Mouse (Mus musculus): Measurements from ENCODE around the gene Smug1. TPM values are rescaled to one million over a fixed set of nuclear protein-coding genes. Genes with fewer than 3 reads are reported as not detected.

The Smug1 gene
- polyA plus RNA-seq, 1 experiment from 2014 or later: 12.2 TPM

DNA sequence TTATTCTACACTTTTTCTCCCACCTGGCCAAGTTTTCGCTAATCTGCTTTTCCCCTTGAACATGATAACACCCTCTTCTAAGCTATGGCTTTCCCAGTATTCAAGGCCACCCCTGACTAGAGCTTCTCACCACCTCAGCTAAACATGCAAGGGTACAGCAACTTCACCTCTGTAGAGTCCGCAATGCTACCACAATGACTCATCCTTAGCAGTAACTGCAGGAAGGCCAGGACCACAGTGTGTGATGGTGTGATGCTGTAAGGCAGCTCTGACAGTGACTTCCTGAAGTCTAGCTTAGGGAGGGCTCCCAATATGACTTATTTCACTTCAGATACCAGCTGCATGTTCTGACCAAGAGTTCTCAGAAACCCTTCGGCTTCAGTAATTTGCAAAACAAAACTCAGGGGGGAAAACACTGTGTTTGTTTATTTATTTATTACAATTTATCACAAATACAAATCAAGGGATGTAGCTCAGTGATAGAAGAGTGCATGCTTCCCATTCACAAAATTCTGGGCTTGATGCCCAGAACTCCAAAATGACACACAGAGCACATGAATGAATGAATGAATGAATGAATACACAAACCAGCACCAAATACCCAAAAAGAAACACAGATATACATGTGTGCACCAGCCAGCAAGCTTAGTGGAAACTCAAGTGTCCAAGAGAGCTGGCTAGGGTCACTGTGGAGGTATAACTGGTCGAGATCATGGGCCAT is 13.8 kb downstream of the Smug1 start:
- DNase-seq (ENCODE audit: low spot score): no peak
- Histone ChIP-seq H3K4me3 (ENCODE audit: low read depth, low read length) (no peak overlapping the region), H3K36me3 (ENCODE audit: insufficient read depth, low read length) (peaks cover 4% of the 10 kb centered on the region; the same call in 1 of the 2 replicates), H3K27ac (ENCODE audit: low read length) (no peak overlapping the region), H3K4me2 (replicated peaks; ENCODE audit: low read depth, low read length) (no peak overlapping the region), H3K4me1 (ENCODE audit: insufficient read depth, low read depth, low read length) (no peaks in the 10 kb centered on the region), H3K27me3 (replicated peaks; ENCODE audit: insufficient read depth, low read length) (peaks cover 2% of the 10 kb centered on the region), H3K9me3 (ENCODE audit: low read length) (no peaks in the 10 kb centered on the region), H3K9ac (replicated peaks; ENCODE audit: low read depth) (no peak overlapping the region)
- TF ChIP-seq CTCF (IDR thresholded peaks at IDR 0.05): no peak
- TF ChIP-seq EP300 (IDR thresholded peaks at IDR 0.05): no peak
- no peak for ATAC-seq
- WGBS: 73% methylated on average over 4 of the region's 4 CpGs

DNA sequence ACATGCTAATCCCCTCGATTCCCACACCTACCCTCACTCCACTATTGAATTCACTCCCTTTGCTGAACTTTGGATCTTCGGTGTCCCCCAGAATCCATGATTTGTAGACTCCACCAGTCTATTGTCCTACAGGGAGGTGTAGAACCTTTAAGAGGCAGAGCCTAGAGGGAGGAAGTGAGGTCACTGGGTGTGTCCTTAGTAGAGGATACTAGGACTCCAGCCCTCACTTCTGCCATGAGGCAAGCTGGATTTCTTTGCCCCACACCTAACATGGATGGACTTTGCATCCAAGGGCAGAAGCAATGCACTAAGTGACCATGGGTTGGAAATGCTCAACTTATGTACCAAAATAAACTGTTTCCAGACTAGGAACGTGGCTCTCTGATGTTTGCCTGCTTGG is 14.5 kb downstream of the Smug1 start:
- WGBS: 83% methylated on average over 3 of the region's 3 CpGs
- H3K27me3 ChIP-seq (replicated peaks; ENCODE audit: insufficient read depth, low read length): peaks cover 9% of the 10 kb centered on the region
- no peak for DNase-seq (ENCODE audit: low spot score)
- H3K4me2 ChIP-seq (replicated peaks; ENCODE audit: low read depth, low read length): no peak overlapping the region
- H3K4me1 ChIP-seq (ENCODE audit: insufficient read depth, low read depth, low read length): no peaks in the 10 kb centered on the region
- no peak overlapping the region for H3K27ac ChIP-seq (ENCODE audit: low read length)
- no peaks in the 10 kb centered on the region for H3K9me3 ChIP-seq (ENCODE audit: low read length)
- TF ChIP-seq EP300 (IDR thresholded peaks at IDR 0.05) (no peak), CTCF (IDR thresholded peaks at IDR 0.05) (no peak)
- H3K36me3 ChIP-seq (ENCODE audit: insufficient read depth, low read length): peaks cover 4% of the 10 kb centered on the region; the same call in 1 of the 2 replicates
- H3K9ac ChIP-seq (replicated peaks; ENCODE audit: low read depth): no peak overlapping the region
- H3K4me3 ChIP-seq (ENCODE audit: low read depth, low read length): no peak overlapping the region
- peak; percentile 35; the same call in 1 of the 2 replicates for ATAC-seq

DNA sequence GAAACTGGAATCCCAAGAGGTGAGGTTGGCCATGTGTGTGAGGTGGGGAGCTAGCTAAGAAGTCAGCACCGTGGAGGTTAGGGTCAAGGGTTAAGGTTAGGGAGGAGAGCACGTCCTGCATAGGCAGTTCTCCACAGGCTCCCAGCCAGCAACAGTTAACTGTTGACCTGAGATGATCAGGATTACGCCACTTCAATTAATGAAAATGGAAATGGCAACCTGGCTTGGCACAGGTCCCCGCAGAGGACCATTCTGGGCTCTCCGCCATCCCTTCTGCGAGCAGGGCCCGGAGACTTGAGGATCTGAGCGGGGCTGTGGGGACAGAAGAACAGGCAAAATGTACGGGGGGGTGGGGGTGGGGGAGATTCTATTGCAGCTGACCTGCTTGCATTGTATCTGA is 19.1 kb downstream of the Smug1 start:
- ATAC-seq (no peak), DNase-seq (ENCODE audit: low spot score) (no peak)
- H3K4me2 ChIP-seq (replicated peaks; ENCODE audit: low read depth, low read length): no peak overlapping the region
- WGBS: 60% methylated on average over 9 of the region's 9 CpGs
- H3K4me3 ChIP-seq (ENCODE audit: low read depth, low read length): no peak overlapping the region
- no peak overlapping the region for H3K9ac ChIP-seq (replicated peaks; ENCODE audit: low read depth)
- no peak overlapping the region for H3K27ac ChIP-seq (ENCODE audit: low read length)
- H3K4me1 ChIP-seq (ENCODE audit: insufficient read depth, low read depth, low read length): no peaks in the 10 kb centered on the region; the same call in 1 of the 2 replicates
- TF ChIP-seq EP300 (IDR thresholded peaks at IDR 0.05) (no peak), CTCF (IDR thresholded peaks at IDR 0.05) (no peak)
- H3K9me3 ChIP-seq (ENCODE audit: low read length): no peaks in the 10 kb centered on the region
- H3K27me3 ChIP-seq (replicated peaks; ENCODE audit: insufficient read depth, low read length): peaks cover 29% of the 10 kb centered on the region
- no peaks in the 10 kb centered on the region for H3K36me3 ChIP-seq (ENCODE audit: insufficient read depth, low read length)

DNA sequence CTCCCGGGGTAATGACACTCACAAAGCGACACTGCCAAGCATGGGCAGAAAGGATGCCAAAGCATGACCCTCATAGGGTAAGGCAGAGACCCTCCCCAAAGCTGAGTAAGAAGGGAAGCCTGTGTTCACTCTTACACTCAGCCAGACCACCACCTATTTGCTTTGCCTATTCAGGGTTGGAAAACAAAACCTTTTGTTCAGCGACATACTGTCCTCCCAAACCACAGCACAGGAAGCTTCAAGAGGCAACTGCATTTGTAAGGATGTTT is 19.5 kb downstream of the Smug1 start:
- Histone ChIP-seq H3K4me3 (ENCODE audit: low read depth, low read length) (no peak overlapping the region), H3K9ac (replicated peaks; ENCODE audit: low read depth) (no peak overlapping the region), H3K4me2 (replicated peaks; ENCODE audit: low read depth, low read length) (no peak overlapping the region), H3K36me3 (ENCODE audit: insufficient read depth, low read length) (no peaks in the 10 kb centered on the region), H3K27ac (ENCODE audit: low read length) (no peak overlapping the region), H3K4me1 (ENCODE audit: insufficient read depth, low read depth, low read length) (no peaks in the 10 kb centered on the region; the same call in 1 of the 2 replicates), H3K9me3 (ENCODE audit: low read length) (no peaks in the 10 kb centered on the region), H3K27me3 (replicated peaks; ENCODE audit: insufficient read depth, low read length) (peaks cover 29% of the 10 kb centered on the region)
- WGBS: 20% methylated on average over 3 of the region's 3 CpGs
- ATAC-seq: no peak
- TF ChIP-seq EP300 (IDR thresholded peaks at IDR 0.05): no peak
- TF ChIP-seq CTCF (IDR thresholded peaks at IDR 0.05): no peak
- DNase-seq (ENCODE audit: low spot score): no peak

DNA sequence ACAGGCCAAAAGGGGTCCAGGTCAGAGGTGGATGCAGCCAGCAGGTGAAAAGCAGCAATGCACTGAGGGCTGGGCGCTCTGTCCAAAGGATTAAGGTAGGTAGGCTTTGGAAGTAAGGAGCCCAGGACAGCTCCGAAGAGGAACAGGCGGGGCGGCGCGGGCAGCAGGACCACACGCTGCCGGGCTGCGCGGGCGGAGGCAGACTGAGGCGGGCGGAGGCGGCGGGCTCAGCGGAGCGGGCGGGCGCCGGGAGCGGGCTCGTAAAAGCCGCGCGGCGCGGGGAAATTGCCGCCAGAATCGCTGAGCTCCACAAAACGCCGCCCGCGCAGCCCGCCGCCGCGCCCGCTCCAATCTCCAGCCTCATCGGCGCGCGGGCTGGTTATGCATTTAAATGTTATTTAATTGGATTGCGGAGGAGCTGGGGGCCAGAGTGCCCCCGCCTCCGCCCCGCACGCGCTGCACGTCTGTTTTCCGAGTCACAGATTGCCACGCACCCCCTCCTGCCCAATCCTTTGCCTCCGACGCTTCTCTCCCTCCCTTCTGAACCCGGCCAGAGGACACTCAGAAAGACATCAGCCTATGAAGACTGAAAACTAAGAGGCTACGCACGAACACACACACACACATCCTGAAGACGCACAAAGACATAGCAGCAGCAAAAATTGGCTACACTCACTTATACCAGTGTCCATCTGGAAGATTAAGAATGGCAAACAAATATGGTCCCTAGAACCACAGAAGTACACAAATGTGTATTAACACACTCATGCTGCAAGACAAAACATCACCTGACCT is 20.1 kb downstream of the Smug1 start:
- ATAC-seq: no peak
- H3K9ac ChIP-seq (replicated peaks; ENCODE audit: low read depth): no peak overlapping the region
- no peak for TF ChIP-seq CTCF (IDR thresholded peaks at IDR 0.05)
- no peak for TF ChIP-seq EP300 (IDR thresholded peaks at IDR 0.05)
- H3K4me2 ChIP-seq (replicated peaks; ENCODE audit: low read depth, low read length): peak overlapping the region; percentile 54
- no peak overlapping the region for H3K27ac ChIP-seq (ENCODE audit: low read length)
- peak overlapping the region; percentile 31 for H3K4me3 ChIP-seq (ENCODE audit: low read depth, low read length)
- peaks cover 29% of the 10 kb centered on the region for H3K27me3 ChIP-seq (replicated peaks; ENCODE audit: insufficient read depth, low read length)
- H3K4me1 ChIP-seq (ENCODE audit: insufficient read depth, low read depth, low read length): no peaks in the 10 kb centered on the region; the same call in 1 of the 2 replicates
- peak; percentile 34 for DNase-seq (ENCODE audit: low spot score)
- 3% methylated on average over 37 of the region's 57 CpGs for WGBS
- H3K9me3 ChIP-seq (ENCODE audit: low read length): no peaks in the 10 kb centered on the region
- no peaks in the 10 kb centered on the region for H3K36me3 ChIP-seq (ENCODE audit: insufficient read depth, low read length)

DNA sequence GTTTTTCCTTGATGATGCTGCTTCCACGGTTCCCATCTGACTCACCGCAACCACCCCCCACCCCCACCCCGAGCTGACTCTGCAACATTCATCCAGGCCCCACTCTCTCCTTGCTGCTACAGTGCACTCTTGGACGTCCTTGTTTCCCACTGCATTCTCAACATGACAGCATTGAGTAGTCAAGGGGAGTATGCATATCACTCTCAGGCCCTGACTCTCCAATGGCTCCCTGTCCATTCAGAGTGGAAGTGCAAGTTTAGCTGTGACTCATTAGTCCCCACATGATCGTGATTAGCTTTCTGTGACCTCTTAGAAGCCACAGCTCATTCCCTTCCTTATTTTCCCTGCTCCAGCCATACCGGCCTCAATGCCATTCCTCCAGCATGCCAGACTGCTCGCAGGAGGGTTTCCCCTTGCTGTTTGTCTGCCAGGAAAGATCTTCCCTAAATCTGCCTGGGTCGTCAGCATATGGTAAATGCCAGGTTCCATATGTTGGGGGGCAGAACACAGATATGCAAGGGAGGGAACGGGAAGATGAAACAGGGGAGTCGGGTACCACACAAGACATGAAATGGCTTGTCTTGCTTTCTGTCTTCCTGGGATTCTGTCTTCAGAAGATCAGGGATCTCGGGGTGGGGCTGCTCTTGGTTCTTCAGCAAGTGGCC is 21.1 kb downstream of the Smug1 start:
- Histone ChIP-seq H3K36me3 (ENCODE audit: insufficient read depth, low read length) (no peaks in the 10 kb centered on the region), H3K4me2 (replicated peaks; ENCODE audit: low read depth, low read length) (no peak overlapping the region), H3K9ac (replicated peaks; ENCODE audit: low read depth) (no peak overlapping the region), H3K4me3 (ENCODE audit: low read depth, low read length) (no peak overlapping the region), H3K4me1 (ENCODE audit: insufficient read depth, low read depth, low read length) (no peaks in the 10 kb centered on the region; the same call in 1 of the 2 replicates), H3K27me3 (replicated peaks; ENCODE audit: insufficient read depth, low read length) (peaks cover 29% of the 10 kb centered on the region), H3K27ac (ENCODE audit: low read length) (no peak overlapping the region), H3K9me3 (ENCODE audit: low read length) (no peaks in the 10 kb centered on the region)
- TF ChIP-seq CTCF (IDR thresholded peaks at IDR 0.05) (no peak), EP300 (IDR thresholded peaks at IDR 0.05) (no peak)
- ATAC-seq: no peak
- DNase-seq (ENCODE audit: low spot score): no peak
- 71% methylated on average over 11 of the region's 11 CpGs for WGBS

Measured in lung, postnatal 0 days (tissue).